Mouse (Mus musculus): ENCODE measurements around the gene Crtam.

Crtam gene

GRCm38 (mm10) chr9:41004415-41004814, at the start of gene Crtam:
Gene Crtam, minus strand, starts transcription at chr9:41004628.
- DNase-seq = peak; percentile 40

DNA sequence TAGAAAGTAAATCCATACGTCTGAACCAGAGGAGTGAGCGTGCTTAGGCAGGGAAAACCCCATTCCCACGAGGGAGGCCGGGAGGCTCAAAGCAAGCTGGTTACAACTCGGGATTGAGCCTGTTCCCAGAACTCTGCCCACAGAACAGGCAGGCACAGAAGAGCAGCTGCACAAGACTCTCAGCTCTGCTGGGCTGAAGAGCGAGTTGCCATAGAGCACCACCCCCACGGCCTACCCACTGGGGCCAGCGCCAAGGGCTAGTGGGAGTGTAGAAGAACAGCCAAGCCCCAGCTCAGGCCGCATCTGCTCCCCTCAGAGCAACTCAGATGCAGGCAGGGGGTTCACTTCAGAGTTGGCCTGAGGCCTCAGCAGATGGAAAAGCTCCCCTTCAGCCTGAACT, 49.7 kb upstream of the Crtam start:
- DNase-seq = no peak

DNA sequence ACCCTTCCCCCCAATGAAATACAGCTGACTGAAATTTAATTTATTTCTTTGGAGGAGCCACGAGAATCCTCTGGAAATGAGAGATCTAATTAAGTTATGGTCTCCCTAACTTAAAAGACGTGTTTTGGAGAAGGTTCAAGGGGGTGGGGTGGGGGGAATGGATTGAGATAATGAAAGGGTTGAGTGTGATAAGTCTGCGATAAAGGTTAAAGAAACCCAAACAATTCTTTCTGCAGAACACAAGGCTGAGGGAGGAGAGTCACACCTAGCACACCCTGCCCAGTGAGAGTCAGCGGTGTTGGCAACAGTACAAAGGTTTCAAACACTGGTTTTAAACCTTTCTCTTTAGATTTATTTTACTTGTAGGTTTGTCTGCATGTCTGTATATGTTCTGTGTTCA, 49.0 kb upstream of the Crtam start:
- DNase-seq = no peak

- no peak for DNase-seq
Measured at GRCm38 (mm10) chr9:41051080-41051932, 46.9 kb upstream of the Crtam start.

GRCm38 (mm10) chr9:41050331-41051079, 46.1 kb upstream of the Crtam start:
- no peak for DNase-seq

DNA sequence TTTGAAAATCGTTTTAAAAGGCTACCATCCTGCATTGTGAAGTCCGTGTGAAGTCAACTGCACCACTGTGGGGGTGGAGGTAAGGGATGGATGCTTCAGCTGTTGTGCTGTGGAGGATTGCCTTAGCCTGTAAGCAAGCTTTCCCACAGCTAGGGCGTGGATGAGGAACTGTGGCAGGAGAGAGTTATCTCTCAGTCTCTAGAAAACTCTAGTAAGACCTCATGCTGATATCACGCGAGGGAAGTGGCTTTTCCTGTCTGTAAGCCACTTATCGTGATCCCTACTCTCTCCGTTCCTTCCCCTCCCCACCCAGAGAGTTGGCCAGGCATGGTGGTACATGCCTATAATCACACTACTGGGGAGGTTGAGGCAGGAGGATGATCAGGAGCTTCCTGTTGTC, 44.9 kb upstream of the Crtam start:
- DNase-seq = no peak

DNA sequence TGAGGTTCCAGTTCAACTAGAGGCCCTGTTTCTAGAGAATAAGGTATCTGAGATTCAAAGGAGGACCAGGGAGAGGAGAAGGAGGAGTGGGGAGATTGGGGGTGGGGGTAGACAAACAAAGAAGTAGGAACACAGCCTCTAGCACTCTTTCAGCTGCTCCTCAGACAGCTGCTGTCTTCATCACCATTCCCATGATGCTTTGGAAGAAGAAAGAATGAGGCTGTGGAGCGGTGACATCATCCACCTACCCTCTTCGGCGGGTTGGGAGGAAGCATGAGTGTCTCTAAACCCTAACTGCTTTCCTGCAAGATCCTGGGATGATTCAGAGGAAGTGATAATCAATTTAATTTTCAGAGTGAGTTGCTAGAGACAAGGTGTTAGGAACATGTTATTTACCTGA, 44.4 kb upstream of the Crtam start:
- DNase-seq = no peak

- DNase-seq = no peak
Measured at GRCm38 (mm10) chr9:41048216-41048615, 43.8 kb upstream of the Crtam start.

GRCm38 (mm10) chr9:41047654-41048053, 43.2 kb upstream of the Crtam start:
- DNase-seq = no peak

DNA sequence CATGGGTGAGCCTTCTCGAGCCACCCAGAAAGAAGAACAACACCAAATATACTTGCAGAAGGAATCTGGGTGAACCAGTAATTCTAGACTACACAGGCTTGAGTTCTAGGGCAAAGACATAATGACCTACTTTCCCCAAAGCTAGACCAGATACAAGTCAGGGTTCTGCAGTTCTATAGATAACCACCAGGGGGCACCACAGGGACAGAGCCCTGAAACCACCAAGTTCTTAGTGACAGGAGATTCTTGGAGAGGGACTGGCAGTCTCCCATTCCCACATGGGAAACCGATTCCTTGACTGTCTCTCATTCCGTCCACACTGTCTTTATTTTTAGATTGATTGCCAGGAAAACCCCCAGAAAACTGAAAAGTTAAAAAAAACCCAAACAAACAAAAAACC, 40.2 kb upstream of the Crtam start:
- peak; percentile 86 for DNase-seq

- DNase-seq = no peak
Measured at GRCm38 (mm10) chr9:41043641-41044040, 39.2 kb upstream of the Crtam start.

GRCm38 (mm10) chr9:41041404-41041803, 37.0 kb upstream of the Crtam start:
- no peak for DNase-seq

DNA sequence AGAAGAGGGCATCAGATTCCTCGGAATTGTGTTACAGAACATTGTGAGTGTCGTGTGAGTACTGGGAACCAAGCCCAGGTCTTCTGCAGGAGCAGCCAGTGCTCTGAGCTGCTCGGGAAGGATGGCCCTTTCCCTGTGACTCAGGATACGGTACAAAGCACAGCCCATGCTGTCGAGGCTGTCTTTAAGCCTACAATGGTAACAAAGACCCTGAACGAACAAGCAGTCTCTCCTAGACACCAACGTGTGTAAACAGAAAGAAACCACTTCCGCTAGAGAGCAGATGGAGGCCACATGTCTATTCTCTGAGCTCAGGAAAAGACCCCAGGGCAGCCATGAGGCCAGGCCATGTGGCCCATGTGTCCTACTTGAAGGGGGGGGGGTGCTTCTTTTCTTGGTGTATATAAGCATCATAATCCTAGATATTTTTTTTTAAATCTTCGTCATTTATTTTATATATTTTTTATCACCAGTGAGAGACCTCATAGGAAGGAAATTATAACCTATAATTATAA, 33.8 kb upstream of the Crtam start:
- DNase-seq = no peak

DNA sequence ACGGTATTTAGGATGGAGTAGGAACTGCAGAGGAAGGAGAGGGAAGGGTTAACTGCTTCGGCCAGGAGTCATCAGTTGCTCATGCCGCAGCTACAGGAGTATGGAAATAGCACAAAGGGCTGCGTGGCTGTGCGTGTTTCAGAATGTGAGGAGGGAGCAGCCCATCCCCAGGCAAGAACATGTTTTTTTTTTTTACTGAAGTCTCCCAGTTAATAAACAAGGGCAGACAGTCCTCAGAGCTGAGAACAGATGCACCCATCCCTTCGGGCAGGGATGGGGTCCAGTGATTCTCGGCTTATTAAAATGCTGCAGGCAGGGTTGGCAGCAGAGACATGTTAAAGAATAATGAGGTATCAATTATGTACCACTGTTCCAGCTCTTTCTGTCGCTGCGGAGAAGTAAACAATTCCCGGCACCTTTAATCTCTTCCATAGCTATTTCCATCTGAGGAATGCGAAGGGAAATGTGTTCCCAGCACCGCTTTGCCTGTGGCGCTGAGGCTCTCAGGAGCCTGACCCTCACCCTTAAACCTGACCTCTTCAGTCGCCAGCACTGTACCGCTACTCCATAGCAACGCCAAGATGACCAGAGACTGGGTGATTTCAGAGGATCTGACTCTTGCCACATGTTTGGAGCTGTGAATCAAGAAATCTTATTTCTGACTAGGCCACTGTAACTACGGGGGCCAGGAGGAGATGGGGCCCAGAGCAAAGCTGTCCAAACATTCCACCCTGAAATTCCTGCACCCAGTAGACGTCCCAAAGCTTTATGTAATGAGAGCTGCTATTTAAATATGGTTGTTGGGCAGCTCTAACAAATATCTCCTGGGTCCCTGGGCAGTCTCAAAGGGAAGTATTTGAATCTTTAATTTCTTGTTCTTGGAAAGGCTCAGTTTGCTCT, 27.4 kb upstream of the Crtam start:
- DNase-seq = no peak

GRCm38 (mm10) chr9:41029827-41030226, 25.4 kb upstream of the Crtam start:
- no peak for DNase-seq

GRCm38 (mm10) chr9:41028470-41028869, 24.0 kb upstream of the Crtam start:
- DNase-seq = peak; percentile 78

DNA sequence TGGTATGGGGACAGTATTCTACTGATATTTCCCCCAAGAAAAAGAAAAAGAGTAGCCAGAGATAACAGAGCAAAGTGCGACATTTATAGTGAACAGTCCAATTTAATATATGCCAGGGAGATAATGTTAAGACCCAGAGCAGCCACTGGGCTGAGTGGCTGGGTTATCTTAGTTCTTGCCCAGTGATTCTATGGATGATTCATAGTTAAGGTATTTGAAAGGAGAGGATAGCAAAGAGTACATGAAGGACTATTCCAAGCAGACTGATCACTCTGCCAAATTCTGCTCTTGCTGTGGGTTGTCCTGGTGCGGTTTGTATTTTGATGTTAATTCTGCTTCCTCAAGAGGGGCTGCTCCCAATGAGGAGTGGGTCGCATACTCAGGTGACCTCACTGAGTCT, 17.3 kb upstream of the Crtam start:
- DNase-seq = no peak

GRCm38 (mm10) chr9:41020486-41020885, 16.1 kb upstream of the Crtam start:
- no peak for DNase-seq

DNA sequence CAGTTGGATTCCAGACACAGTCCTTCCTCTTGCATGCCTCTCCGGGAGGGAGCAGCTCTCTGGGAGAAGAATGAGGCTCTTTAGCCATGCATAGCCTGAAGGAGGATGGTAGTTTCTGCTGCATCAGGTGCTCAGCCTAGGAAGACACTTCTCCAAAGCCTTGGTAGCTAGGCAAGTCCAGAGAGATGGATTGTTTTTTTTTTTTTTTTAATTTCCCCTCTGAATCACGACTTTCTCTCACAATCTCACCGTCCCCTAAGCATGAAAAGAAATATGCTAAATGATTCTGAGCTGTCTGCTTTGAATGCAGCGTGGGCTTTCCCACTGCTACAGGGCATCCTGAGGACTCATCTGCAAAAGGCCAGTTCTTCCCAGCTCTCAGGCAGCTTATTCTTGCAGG, 10.1 kb upstream of the Crtam start:
- DNase-seq = no peak

- DNase-seq = no peak
Measured at GRCm38 (mm10) chr9:41012456-41012855, 8.0 kb upstream of the Crtam start.

GRCm38 (mm10) chr9:41011512-41012436, 7.3 kb upstream of the Crtam start:
- no peak for DNase-seq

DNA sequence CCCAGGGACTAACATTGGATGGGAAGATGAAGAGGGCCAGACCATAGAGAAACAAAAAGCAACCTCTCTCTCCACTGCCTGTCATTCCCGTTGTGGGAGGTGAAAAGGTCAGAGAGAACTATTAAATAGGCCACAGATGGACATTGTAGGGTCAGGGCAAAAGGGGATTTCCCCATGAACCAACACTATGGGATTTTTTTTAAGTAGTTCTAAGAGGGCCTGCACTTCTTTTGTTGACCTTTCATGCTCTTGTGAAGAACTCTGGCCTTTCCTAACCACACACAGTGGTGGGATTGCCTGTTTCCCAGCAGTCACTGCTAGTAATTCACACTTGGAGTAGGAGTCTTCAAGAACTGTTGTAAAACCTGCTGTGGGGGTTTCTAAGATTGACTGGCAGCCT, 3.4 kb upstream of the Crtam start:
- DNase-seq = no peak

Measured in thymus, postnatal 4 days (tissue).